Mouse (Mus musculus): ENCODE measurements around the gene Nudt19. TPM values are rescaled to one million over a fixed set of nuclear protein-coding genes. Genes with fewer than 3 reads are reported as not detected.
"Not testable (repeated sequence)": the region's sequence is repeated elsewhere in the genome, so short reads cannot be mapped to it uniquely, and the experiment has no call there.

Nudt19 gene
- total RNA-seq, 4 experiments from 2014 or later = 58.4 to 73.7 (median 68.2) TPM

DNA sequence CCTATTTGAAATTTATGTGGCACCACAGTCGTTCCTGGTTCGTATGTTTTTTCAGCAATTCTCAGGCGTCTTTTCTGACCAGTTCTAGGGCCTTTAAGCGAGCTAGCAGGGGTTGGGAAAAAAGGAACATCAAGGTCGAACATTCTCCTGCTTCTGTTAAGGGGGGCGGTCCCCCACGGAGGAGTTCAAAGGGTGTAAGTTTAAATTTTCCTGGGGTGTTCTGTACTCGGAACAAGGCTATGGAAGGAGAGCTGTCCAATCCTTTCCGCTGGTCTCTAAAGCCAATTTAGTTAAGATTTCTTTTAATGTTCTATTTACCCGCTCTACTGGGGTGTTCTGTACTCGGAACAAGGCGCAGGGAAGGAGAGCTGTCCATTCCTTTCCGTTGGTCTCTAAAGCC is 9.9 kb upstream of the Nudt19 start:
- DNase-seq (ENCODE audit: low spot score) = not testable (repeated sequence)

- DNase-seq (ENCODE audit: low spot score) = not testable (repeated sequence)
These were observed 8.8 kb upstream of the Nudt19 start for GRCm38 (mm10) chr7:35564872-35565271.

- no peak for DNase-seq (ENCODE audit: low spot score)
These were observed 8.2 kb upstream of the Nudt19 start for GRCm38 (mm10) chr7:35564067-35564865.

- no peak for DNase-seq (ENCODE audit: low spot score)
These were observed 7.0 kb upstream of the Nudt19 start for GRCm38 (mm10) chr7:35563071-35563470.

- DNase-seq (ENCODE audit: low spot score) = no peak
These were observed 3.7 kb upstream of the Nudt19 start for GRCm38 (mm10) chr7:35559838-35560237.

- DNase-seq (ENCODE audit: low spot score) = no peak
These were observed 2.6 kb upstream of the Nudt19 start for GRCm38 (mm10) chr7:35558681-35559080.

- no peak for DNase-seq (ENCODE audit: low spot score)
These were observed 1.5 kb upstream of the Nudt19 start for GRCm38 (mm10) chr7:35557577-35557976.

DNA sequence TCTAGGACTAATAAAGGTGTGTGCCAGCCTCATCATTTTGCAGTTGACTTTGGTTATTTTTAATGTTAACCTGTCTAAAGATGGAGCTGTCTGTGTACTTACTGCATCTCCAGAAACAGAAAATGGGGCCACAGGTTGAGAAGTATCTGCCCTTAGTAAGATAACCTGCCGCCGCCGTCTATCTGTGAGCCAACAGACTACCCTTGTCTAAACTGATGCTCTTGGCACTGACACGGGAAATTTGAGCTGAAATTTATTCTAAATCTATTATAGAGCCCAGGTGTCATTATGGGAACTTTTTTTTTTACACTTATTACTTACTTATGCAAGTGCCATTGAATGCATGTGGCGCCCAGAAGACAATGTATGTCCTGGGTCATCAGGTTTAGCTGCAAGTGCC is 801 bp upstream of the Nudt19 start:
- DNase-seq (ENCODE audit: low spot score) = no peak

DNA sequence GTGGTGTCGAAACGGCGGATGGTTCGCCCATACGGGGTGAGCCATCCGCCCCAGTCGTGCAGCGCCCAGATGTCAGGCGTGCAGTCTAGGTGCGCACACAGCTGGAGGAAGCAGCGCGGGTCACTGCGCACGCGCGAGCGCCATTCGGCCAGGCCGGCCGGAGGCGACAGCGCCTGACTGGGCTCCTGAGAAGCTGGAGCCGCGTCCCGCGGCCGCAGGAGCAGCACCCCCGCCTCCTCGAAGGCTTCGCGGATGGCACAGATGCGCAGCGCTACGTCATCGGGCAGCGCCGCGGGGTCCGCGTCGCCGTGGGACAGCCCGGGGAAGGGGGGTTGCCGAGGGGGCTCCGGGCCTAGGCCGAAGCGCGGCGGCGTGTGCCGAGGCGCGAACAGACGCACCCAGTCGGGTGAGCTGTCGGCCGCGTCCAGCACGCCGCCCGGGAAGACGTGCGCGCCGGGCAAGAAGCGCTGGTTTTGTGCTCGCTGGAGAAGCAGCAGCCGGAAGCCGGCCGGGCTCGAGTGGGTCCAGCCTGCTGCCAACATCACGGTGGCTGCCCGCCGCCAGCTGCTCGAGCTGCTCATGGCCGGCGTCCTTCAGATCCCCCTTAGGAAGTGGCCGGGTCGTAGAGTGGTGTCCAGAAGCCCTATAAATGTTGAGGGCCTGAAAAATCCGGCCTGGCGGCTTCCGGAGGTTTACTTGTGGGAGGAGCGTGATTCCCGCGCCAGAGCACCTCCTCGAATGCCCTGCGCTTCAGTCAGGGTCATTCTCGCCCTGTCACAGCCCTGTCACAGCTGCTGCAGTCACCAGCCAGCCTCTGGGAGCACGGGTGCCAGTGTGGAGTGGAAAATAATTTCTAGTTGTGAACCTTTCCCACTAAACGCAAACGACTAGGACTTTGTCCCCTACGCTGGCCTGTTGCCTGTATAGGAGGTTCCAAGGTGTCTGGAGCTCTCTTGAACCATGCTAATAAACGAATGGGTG is 590 bp downstream of the Nudt19 start:
- DNase-seq (ENCODE audit: low spot score) = peak; percentile 80

DNA sequence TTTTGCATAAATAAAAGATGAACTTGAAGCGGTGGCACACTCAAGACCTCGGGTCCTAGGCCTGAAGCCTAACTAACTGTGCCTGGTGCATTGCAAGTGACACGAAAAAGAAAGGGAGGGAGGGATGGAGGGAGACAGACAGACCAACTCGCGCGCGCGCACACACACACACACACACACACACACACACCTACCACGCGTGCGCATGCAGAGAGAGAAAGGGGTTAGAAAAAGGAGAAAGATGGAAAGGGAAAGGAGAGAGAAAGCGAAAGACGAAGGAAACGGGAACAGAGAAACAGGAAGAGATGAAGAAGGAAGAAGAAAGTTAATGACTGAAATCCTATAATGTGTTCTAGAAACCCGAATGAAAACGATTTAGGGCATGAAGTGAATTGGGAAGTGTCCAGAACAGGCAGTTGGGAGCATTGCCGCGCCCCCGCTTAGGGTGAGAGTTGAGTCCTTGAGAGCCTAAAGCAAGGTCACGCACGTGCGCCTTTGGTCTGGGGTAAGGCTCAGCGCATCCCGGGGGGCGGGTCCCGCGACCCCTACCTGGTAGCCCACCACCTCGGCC is 1.4 kb downstream of the Nudt19 start:
- DNase-seq (ENCODE audit: low spot score) = no peak

- no peak for DNase-seq (ENCODE audit: low spot score)
These were observed 2.1 kb downstream of the Nudt19 start for GRCm38 (mm10) chr7:35553751-35554604.

DNA sequence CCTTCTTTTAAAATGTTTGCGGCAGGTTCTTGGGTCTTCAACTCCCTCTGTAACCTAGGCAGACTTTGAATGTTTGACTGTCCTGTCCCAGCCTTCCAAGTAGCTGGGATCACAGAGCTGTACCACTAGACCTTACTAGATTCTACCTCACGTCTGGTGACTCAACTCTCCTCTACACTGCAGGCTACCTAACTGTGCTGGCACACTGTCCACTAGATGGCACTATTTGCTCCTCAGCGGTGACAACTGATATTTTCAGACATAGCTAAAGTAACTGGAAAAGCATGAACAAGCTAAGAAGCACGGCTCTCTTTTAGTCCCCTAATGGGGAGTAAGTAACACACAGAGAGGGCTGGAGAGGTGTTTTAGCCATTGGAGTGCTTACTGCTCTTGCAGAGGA is 10.2 kb downstream of the Nudt19 start:
- peak; percentile 40 for DNase-seq (ENCODE audit: low spot score)

DNA sequence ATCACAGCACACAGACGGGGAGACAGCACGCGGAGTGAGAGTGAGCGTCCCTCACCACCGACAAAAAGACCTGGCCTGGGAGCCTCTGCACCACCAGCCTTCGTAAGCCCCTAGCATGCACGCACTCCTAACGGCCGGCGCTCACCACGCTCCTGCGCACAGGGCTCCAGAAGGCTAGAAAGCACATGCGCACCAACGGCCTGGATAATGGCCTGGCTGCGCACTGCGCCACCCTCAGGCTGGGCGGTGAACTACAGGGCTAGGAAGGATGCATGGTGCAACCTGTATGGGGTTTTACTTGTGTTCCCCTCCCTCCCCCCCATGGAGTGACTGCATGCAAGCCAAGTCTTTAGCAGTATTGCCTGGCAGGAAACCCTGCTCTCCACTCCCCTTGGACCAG is 18.5 kb downstream of the Nudt19 start, which contains the start of gene Tdrd12:
TSS of gene Tdrd12 (minus strand) at position 184 of the 400 bp plus-strand sequence.
- no peak for DNase-seq (ENCODE audit: low spot score)

DNA sequence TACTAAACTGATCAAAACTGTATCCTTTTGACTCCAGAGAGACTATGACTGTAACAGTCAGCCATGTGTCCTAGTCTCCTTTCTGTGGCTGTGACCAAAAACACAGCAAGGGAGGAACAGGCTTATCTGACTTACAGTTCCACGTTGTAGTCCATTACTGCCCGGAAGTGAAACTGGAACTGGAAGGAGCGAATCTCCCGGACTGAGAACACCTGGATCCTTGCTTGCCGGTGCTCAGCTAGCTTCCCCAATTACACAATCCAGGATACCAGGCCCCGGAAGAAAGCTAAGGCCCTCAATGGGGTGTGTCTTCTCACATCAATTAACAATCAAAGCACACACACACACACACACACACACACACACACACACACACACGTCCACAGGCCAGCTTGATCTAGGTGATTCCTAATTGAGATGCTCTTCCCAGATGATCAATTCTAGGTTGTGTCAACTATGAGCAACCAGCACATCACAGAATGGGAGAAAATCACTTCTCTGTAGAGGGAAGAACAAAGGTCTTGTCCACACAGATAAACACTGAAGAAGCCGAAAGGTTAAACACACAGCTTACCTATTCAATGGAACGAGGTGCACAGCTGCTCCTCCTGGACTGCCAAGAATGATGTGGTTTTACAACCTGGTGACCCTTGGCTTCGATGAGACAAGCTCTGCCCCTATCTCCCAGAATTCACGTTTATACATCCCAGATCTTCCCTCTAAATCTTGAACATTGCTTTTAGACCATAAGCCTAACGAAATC is 20.2 kb downstream of the Nudt19 start:
- no peak for DNase-seq (ENCODE audit: low spot score)

- not testable (repeated sequence) for DNase-seq (ENCODE audit: low spot score)
These were observed 25.6 kb downstream of the Nudt19 start for GRCm38 (mm10) chr7:35530544-35530943.

DNA sequence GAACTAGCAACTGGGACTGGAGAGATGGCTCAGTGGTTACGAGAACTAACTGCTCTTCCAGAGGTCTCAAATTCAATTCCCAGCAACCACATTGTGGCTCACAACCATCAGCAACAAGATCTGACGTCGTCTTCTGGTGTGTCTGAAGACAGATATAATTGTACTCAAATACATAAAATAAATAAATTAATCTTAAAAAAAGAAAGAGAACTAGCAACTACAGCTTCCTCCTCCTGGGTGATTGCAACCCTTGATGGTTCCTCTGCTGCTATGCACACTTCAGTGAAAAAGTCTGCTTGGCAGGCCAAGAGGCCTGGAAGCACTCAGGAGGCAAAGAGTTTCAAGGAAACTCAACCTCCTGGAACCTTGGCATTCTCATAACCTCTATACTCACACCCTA is 26.1 kb downstream of the Nudt19 start:
- no peak for DNase-seq (ENCODE audit: low spot score)

GRCm38 (mm10) chr7:35526795-35527194 is 29.3 kb downstream of the Nudt19 start:
- no peak for DNase-seq (ENCODE audit: low spot score)

GRCm38 (mm10) chr7:35501995-35502394 is 54.1 kb downstream of the Nudt19 start:
- DNase-seq (ENCODE audit: low spot score) = no peak

DNA sequence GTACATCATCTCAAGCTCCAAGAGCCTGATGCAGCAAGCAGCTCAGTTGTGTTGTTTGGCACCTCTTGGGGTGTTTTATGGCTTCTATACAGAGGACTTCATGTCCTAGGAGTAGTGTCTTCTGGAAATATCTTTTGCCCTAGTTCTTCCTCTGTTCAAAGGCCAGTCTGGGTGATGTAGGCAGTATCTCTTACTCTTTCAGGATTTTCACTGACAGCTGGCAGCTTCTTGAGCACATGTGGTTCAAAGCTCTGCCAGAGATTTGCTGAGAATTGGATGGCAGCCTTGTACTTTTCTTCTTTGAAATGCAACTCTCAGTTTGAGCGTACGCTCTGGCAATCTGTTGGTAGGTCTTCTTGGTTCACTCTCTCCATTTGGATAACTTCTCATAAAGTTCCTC is 58.6 kb downstream of the Nudt19 start:
- no peak for DNase-seq (ENCODE audit: low spot score)

All from heart, adult 8-10 months (tissue).